8 mouse cellular contexts compared by ENCODE assay signal in the genomic region with DNA sequence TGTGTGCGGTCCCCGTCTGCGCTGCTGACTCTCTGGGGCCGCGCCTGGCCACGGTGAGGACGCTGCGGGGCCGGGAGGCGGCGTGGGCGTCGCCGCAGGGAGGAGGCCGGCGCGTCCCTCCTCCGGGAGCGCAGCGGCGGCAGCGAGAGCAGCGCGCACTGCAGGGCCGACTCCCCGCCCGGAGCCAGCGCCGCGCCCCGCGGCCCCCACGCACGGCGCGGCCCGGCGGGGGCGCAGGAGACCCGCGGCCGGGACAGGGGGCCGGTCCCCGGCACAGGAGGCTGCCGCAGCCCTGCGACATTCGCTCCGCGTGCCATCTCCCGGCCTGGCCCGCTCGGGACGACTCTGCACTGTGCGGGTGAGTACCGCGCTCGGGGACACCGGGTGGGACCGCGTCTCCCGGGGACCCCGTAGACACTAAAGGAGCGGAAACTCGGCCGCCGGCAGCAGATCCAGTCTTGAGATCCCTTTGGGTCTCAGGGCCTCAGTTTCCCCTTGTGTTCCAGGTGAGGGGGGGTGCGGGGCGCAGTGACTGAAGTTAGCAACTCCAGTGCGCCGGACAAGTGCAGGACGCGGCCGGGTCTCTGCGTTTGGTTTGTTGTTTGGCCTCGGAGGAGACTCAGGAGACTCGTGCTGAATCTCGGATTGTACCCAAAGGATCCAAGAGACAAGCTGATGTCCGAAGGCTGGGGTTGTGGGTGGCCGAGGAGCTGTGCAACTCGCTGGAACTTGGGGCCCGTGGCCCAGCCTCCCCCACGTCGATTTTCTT. TPM values are rescaled to one million over a fixed set of nuclear protein-coding genes. Genes with fewer than 3 reads are reported as not detected.
DNase-seq lines count a peak whose midpoint lies in the region; ATAC-seq and TF ChIP-seq lines count a peak whose summit lies in the region.

Gene Eya2, plus strand, starts transcription at position 126 of the 769 bp plus-strand sequence.

- TF ChIP-seq EP300 in lung, postnatal 0 days (IDR thresholded peaks at IDR 0.05), result no peak

- peak within 1 kb of the TSS; percentile 69 for H3K4me2 ChIP-seq in heart, embryonic 16.5 days (ENCODE audit: low read depth, low read length)
- H3K4me2 ChIP-seq in lung, postnatal 0 days (replicated peaks; ENCODE audit: low read depth, low read length), result peak within 1 kb of the TSS; percentile 62

- peak; percentile 47 for DNase-seq in kidney, postnatal 10 days
- DNase-seq in kidney, postnatal 14 days, result no peak
- peak; percentile 72 for DNase-seq in embryo, embryonic 11 days
- peak; percentile 31 for DNase-seq in lung, postnatal 0 days (ENCODE audit: low spot score)
- DNase-seq in c-Kit-positive CD71-positive TER-119-positive erythroid progenitor cells, embryonic 14.5 days (ENCODE audit: low spot score), result no peak
- no peak for DNase-seq in right cerebral cortex, adult 2 months (ENCODE audit: low spot score in 2 of 2)
- DNase-seq in thymus, adult 18-20 months, result no peak

- H3K4me3 ChIP-seq in heart, embryonic 16.5 days (ENCODE audit: low read length), result peak within 1 kb of the TSS; percentile 51
- H3K4me3 ChIP-seq in lung, postnatal 0 days (ENCODE audit: low read depth, low read length), result peak within 1 kb of the TSS; percentile 47

- H3K27ac ChIP-seq in heart, embryonic 16.5 days (ENCODE audit: low read length), result no peak within 1 kb of the TSS
- H3K27ac ChIP-seq in lung, postnatal 0 days (ENCODE audit: low read length), result peak within 1 kb of the TSS; percentile 43; the same call in 1 of the 2 replicates

- ATAC-seq in heart, embryonic 16.5 days (replicated peaks; ENCODE audit: extremely low read depth, insufficient read depth, low FRiP score), result no peak
- ATAC-seq in lung, postnatal 0 days, result peak; percentile 58

- TF ChIP-seq CTCF in lung, postnatal 0 days (IDR thresholded peaks at IDR 0.05), result peak; percentile 20; the same call in 1 of the 2 replicates

- no peaks in the 10 kb centered on the region; the same call in 1 of the 2 replicates for H3K9me3 ChIP-seq in heart, embryonic 16.5 days (replicated peaks; ENCODE audit: control insufficient read depth, low read length)
- H3K9me3 ChIP-seq in lung, postnatal 0 days (ENCODE audit: low read length), result no peaks in the 10 kb centered on the region

- no peaks in the 10 kb centered on the region for H3K36me3 ChIP-seq in heart, embryonic 16.5 days (ENCODE audit: control insufficient read depth, insufficient read depth)
- no peaks in the 10 kb centered on the region for H3K36me3 ChIP-seq in lung, postnatal 0 days (ENCODE audit: insufficient read depth, low read length)

- H3K4me1 ChIP-seq in heart, embryonic 16.5 days (ENCODE audit: control insufficient read depth, insufficient read depth, low read length), result 0 out of 2 replicates have a peak, but pooled peaks cover 4% of the 10 kb centered on the region
- no peaks in the 10 kb centered on the region; the same call in 1 of the 2 replicates for H3K4me1 ChIP-seq in lung, postnatal 0 days (ENCODE audit: insufficient read depth, low read depth, low read length)

- H3K9ac ChIP-seq in heart, embryonic 16.5 days (ENCODE audit: low read length), result peak within 1 kb of the TSS; percentile 57
- peak within 1 kb of the TSS; percentile 32; the same call in 1 of the 2 replicates for H3K9ac ChIP-seq in lung, postnatal 0 days (replicated peaks; ENCODE audit: low read depth)

- WGBS in heart, embryonic 16.5 days, result under 1% methylated on average over 71 of the region's 83 CpGs
- WGBS in lung, postnatal 0 days, result 1% methylated on average over 57 of the region's 83 CpGs

- H3K27me3 ChIP-seq in heart, embryonic 16.5 days (ENCODE audit: control insufficient read depth, insufficient read depth, low read length), result peaks cover 55% of the 10 kb centered on the region
- H3K27me3 ChIP-seq in lung, postnatal 0 days (replicated peaks; ENCODE audit: insufficient read depth, low read length), result peaks cover 19% of the 10 kb centered on the region

RNA-seq across cellular contexts. Expression of gene Eya2, which starts in this region (rescaled TPM):
- 3.6 and 5.8 TPM in 2 replicates for polyA plus RNA-seq in heart, embryonic 16.5 days (2015; fragmentation: Nextera tagmentation; extraction: Ambion mirVana)
- polyA plus RNA-seq in lung, postnatal 0 days (2015; fragmentation: Nextera tagmentation; extraction: Ambion mirVana), result 25.7 and 27.8 TPM in 2 replicates

Comparison
In these comparisons a context has a peak if more than half of its experiments do, and no peak if none do; other contexts are left out.
1. DNase-seq: peak in kidney, postnatal 10 days (single experiment), embryo, embryonic 11 days (single experiment) and lung, postnatal 0 days (single experiment); none in kidney, postnatal 14 days (single experiment), c-Kit-positive CD71-positive TER-119-positive erythroid progenitor cells, embryonic 14.5 days (single experiment), right cerebral cortex, adult 2 months (0 of 2) and thymus, adult 18-20 months (0 of 2).